Mouse (Mus musculus) testis, postnatal 14 days (tissue): ENCODE results near the gene Scd1.

ENCODE experiments used
- DNase-seq: peaks from one replicate; pipeline ENCODE4 v3.0.0; 2021; ENCODE audit warnings: low spot score

Gene Scd1

DNA sequence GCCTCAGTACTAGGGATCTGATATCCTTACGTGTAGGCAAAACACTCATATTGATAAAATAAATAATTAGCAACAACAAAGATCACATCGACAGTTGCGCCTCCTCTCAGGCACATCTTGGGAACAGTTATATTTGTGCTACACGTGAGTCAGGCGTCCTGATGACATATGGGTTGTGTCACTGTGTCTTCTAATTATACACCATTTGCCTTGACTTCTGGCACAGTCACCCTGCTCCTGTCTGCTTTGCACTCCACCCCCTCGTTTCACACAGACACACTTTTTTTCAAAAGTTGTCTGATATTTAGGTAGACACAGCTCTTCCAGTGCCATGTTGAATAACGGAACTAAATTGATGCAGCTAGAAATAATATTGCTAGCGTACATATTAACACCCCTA is 43.6 kb downstream of the Scd1 start:
- DNase-seq: no peak

GRCm38 (mm10) chr19:44363529-44363928 is 44.1 kb downstream of the Scd1 start:
- peak; percentile 82 for DNase-seq

- DNase-seq: no peak
Measured at GRCm38 (mm10) chr19:44358700-44359099, 49.0 kb downstream of the Scd1 start.

DNA sequence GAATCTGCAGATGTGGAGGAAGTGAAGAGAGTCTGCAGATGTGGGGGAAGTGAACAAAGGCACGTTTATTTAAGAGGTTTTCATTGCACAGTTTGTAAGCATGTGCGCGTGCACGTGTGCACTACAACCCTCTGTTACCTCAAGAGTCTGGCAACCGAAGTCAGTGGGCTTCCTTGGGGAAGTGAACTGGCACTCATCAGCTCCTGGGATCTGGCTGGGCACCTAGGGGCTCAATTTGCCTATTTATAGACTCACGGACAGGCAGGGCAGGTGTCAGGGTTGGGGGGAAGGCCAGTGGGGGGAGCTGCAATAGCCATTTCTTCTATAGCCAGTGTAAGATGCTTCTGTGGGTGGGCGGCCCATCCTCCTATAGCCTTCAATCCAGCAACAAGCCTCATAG is 55.9 kb downstream of the Scd1 start:
- DNase-seq: no peak

DNA sequence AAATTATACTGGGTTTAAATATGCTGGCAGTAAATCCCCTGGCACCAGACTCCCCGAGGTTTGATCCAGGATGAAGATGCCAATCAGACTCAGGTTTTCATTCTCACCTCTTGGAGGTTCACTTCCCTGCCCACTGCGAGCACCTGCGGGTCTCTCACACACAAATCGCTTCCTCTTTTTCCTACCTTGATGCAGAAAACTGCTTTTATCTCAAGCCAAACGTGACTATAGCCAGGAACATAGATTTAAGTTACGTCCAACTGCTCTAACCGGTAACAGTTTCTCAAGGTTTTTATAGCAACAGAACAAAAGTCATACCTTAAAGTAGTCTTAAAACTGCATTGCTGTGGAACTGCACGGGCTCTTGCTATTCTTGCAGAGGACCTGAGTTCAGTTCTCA is 58.0 kb downstream of the Scd1 start:
- DNase-seq: no peak
